Mouse (Mus musculus): ENCODE data around the gene Pld5. TPM values are rescaled to one million over a fixed set of nuclear protein-coding genes. Genes with fewer than 3 reads are reported as not detected.

The Pld5 gene
- total RNA-seq (2021): 1 to 10 TPM; 1.7 to 1.8 TPM
- long read RNA-seq, experiment 1, partial matches to known transcripts: 0 of 5 reads
- long read RNA-seq, experiment 1, other reads (novel, unspliced or antisense): 1 of 5 reads
- long read RNA-seq, experiment 2, partial matches to known transcripts: 0 of 4 reads
- long read RNA-seq, experiment 2, other reads (novel, unspliced or antisense): 0 of 4 reads

DNA sequence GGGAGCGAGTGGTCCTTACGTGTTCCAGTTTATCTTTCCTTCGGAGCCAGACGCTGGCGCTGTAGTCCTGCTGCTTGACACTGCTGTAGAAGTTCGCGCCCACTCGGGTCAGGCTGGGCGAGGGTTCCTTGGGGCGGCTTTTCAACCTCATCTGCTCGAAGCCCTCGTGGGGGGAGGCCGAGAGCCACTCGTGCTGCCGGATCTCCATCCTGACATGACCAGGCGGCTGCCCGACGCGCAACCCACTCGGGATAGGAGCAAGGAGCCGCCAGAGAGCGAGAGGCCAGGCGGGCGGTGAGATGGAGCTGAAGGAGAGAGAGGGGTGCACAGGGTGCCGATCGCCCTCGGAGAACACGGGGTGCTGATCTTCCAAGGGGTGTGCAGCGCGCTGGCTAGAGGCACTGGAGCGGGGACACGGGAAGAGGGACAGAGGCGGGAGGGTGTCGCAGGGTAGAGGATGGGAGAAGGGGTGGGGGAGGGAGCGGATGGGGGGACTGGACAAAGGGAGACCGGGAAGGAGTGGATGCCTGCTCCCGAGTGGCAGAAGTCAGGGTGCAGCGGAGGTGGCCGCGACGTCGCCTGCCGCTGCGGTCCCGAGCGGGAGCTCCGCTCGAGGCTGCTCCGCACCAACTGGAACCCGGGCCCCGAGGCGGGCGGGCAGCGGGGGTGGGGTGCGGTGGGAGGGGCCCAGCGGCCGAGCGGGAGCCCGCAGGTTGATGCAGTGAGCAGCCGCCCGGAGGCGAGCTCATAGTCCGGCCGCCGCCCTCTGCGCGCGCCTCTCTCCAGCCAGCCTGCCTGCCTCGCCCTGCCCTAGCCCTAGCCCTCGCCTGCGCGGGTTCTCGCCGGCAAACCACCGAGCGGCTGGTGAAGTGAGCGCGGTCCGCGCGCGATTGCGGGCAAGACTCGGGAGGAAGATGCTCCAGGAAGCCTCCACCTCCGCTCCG, at the start of gene Pld5:
TSS of gene Pld5 (minus strand) at position 646 of the 944 bp plus-strand sequence.
- Histone ChIP-seq H3K27ac (no peak within 1 kb of the TSS), H3K4me3 (peak within 1 kb of the TSS; percentile 68)
- intact Hi-C loops (cut with DNase I): no loop called here
- peak; percentile 39 for DNase-seq
- TF ChIP-seq CTCF (IDR thresholded peaks at IDR 0.05): no peak

DNA sequence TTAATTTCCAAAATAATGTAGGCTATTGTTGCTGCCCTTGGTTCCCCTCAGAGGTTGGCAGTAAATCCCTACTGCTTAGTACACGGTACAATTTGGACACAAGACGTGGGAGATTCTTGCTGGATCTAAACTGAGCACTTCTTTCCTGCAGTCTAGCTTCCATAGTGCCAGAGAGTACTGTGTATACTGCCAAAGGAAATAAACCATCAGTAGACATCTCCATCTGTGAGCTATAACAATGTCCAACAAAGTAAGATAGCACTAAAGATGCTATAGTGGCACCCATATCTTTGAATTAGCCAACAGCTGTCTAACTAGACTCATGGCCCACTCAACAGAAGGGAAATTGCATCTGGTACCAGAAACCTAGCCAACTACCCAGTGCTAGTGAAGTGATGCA, 40.0 kb upstream of the Pld5 start:
- no peak for TF ChIP-seq CTCF (IDR thresholded peaks at IDR 0.05)
- intact Hi-C loops (cut with DNase I): no loop called here
- Histone ChIP-seq H3K4me3 (no peak overlapping the region), H3K27ac (no peak overlapping the region)
- no peak for DNase-seq

DNA sequence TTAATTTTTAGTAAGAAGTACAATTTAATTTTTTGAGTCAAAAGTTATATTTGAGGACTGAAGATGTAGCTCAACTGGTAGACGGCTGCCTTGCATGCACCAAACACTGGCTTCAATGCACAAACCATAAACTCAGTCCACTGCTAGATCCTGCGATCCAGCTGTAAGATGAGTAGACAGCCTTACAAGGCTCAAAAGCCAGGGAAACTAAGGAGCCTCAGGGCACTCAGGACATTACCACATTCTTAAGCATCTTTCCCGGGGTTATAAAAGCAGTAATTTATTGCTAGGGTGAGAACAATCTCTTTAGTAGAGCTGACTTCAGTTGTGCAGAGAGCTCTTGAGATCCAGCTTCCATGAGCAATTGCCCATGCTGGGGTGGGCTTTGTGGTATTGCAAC, 35.1 kb upstream of the Pld5 start:
- no peak for DNase-seq
- intact Hi-C loops (cut with DNase I): no loop called here
- Histone ChIP-seq H3K4me3 (no peak overlapping the region), H3K27ac (no peak overlapping the region)
- no peak for TF ChIP-seq CTCF (IDR thresholded peaks at IDR 0.05)

DNA sequence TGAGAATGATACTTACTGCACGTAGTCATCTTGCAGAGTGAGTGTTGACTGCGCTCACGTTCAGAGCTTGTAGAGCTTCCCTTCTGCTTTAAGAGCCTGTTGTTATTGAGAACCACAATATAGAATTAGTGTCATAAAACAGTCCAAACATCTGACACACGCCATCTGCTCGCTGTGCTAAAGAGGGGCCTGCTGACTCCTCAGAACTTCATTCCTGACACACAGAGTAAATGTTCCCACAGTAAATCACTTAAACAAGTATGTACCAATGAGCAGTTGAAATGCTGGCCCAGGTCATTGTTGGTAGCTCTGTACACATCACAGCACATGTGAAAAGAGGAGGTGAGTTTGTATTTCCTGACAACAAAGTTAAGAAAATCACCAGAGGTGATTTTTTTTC, 14.3 kb upstream of the Pld5 start:
- intact Hi-C loops (cut with DNase I): no loop called here
- TF ChIP-seq CTCF (IDR thresholded peaks at IDR 0.05): no peak
- H3K27ac ChIP-seq: no peak overlapping the region
- no peak for DNase-seq
- no peak overlapping the region for H3K4me3 ChIP-seq

DNA sequence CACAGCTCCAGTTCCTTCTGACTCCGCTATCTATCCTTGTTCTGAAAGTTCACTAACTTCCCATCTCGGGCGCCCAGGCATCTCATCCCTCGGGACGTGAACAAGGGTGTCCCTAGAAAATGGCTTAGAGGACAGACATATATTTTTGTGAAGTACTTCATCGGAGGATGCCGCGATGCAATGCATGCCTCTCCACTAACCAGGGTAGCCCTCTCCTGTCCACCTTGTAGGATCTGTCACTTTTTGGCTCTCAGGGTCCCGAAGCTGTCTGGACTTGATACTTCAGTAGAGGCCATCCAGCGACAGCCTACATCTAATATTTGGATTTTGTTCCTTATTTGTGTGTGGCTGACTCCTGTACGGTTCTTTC, 484 bp upstream of the Pld5 start:
- H3K27ac ChIP-seq: no peak overlapping the region
- TF ChIP-seq CTCF (IDR thresholded peaks at IDR 0.05): no peak
- intact Hi-C loops (cut with DNase I): no loop called here
- no peak for DNase-seq
- peak overlapping the region; percentile 68 for H3K4me3 ChIP-seq

DNA sequence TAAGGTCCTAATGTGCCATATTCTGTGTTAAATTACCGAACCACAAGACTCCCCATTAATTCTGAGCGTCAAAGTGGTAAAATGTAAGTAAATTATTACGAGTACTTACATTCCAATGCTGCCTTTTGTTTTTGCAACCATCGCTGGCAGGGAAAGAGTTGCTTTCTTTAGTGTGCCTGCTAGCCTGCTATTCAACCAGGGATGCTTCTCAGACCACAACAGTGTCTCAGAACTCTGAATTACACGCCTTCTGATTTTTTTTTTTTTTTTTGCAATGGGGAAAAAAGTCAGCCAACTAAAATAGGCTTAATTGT, 26.4 kb downstream of the Pld5 start:
- peak overlapping the region; percentile 62 for H3K4me3 ChIP-seq
- TF ChIP-seq CTCF (IDR thresholded peaks at IDR 0.05): no peak

DNA sequence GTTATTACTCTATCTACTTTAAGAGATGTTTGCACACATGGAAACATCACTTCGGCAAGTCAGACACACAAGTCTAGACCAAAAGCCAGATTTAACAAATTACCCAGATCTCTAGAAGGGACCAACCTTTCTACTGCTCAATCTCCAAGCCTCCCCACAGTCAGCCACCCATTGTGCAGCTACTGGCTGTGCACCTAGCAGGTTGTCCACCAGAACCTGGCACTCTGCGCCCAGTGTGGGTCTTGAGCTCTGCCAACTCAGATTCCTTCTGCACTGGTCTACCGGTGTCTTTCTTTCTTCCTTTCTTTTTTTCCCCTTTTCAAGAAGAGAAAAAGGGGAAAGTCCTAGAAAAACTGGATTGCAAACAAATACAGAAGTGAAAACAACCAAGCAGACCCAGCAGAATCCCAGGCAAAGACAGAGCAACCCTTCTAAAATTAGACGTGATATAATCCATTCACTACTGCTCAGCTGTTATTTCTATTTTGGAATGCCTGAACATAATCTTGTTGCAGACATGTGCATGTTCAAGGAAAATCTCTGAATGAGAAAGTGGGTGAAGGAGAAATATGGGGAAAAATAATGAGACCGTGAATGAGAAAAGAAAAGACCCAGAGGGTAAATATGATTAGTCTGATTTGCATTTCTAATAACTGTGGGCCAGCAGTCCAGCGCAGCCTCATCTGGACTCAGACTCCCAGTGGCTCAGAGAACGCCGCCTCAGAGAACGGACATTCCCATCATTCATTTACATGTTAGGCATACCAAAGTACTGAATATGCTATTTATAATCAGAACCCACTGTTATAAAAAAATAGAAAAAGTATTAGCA, 27.0 kb downstream of the Pld5 start:
- intact Hi-C loops (cut with DNase I): no loop called here
- peak overlapping the region; percentile 62 for H3K4me3 ChIP-seq
- peak; percentile 32 for DNase-seq
- no peak for TF ChIP-seq CTCF (IDR thresholded peaks at IDR 0.05)
- H3K27ac ChIP-seq: peak overlapping the region; percentile 86

More for the DNA sequence above, 26.4 kb downstream of the Pld5 start:
- no peak for DNase-seq
- intact Hi-C loops (cut with DNase I): no loop called here
- H3K27ac ChIP-seq: peak overlapping the region; percentile 86

DNA sequence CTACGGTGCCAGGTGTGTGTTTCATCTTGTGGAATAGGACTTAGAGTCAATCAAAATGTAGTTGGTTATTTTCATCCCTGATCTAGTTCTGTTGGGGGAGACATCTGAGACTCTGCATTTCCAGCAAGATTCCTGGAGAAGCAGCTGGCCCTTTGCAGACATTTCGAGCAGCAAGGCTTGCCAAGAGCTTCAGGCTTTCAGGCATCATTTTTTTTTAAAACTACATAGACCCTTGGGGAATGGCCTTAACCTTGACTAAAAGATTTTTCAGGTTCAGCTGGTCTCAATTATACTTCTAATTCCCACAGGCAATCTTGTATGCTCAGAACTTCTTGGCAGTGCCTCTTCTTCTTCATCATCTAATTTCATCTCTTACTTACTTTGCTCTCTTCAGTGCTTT, 35.9 kb downstream of the Pld5 start:
- TF ChIP-seq CTCF (IDR thresholded peaks at IDR 0.05): no peak
- DNase-seq: no peak
- intact Hi-C loops (cut with DNase I): no loop called here
- H3K27ac ChIP-seq: no peak overlapping the region
- H3K4me3 ChIP-seq: no peak overlapping the region

DNA sequence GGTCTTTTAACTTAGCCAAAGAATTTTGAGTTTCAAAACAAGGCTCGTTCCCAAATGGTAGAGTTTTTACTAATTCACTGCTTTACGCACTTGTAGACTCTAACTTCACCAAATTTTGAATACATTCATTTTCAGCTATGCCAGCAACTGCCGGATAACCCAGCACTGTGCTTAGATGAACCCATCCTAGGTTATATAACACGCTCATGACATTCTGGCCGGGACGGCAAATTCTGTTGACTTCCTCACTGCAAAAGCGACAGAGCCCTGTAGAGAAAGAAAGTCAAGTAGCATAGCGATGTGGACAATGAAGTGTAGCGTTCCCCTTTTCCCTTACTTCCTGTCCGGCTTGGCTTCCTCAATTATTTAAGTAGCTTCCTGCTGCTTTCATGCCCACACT, 51.3 kb downstream of the Pld5 start:
- TF ChIP-seq CTCF (IDR thresholded peaks at IDR 0.05): no peak
- Histone ChIP-seq H3K27ac (peak overlapping the region; percentile 60), H3K4me3 (peak overlapping the region; percentile 63)
- intact Hi-C loops (cut with DNase I): loop anchor here (1.0 to 10.0 kb wide), 4 partner anchors 201 to 639 kb away; no protein-coding TSS in a partner anchor
- DNase-seq: peak; percentile 24

DNA sequence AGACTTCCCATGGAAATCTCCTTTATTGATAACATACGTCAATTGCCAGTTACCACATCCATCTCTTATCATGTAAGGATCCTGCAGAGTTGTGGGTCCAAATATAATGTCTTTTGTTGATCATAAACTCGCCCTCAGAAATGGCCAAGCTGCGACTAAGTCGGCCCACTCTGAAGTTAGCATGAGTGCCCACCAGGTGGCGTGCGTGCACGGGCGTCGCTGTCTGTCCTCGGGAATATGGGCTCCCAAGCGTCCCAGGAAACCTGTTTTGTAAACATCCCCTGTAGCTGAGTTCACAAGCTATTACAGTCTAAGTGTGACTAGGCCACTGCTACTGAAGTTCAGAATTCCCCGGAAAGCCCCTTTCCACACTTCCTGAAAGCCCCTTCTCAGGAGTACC, 51.9 kb downstream of the Pld5 start:
- peak overlapping the region; percentile 63 for H3K4me3 ChIP-seq
- intact Hi-C loops (cut with DNase I): loop anchor here (1.0 to 10.0 kb wide), 4 partner anchors 202 to 639 kb away; no protein-coding TSS in a partner anchor
- peak; percentile 91 for TF ChIP-seq CTCF (IDR thresholded peaks at IDR 0.05)
- peak; percentile 83 for DNase-seq
- peak overlapping the region; percentile 60 for H3K27ac ChIP-seq

DNA sequence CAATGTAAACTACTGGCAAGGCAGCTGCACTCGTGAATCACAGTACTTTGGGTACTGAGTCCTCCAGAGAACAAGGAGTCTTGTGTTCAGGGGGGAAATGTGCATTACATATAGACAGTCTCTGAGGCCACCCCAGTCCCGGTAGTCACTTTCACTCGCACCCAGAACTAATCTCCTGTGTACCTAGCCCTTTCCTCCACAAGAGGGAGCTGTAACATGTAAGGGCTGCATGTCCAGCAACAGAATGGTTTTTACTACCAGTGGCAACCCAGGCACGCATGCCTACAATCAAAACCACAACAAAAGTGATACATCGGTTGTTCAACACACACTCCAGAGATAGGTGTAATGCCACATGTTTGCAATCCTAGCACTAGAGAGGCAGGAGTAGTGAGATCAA, 56.9 kb downstream of the Pld5 start:
- intact Hi-C loops (cut with DNase I): no loop called here
- peak; percentile 17; the same call in 1 of the 2 replicates for TF ChIP-seq CTCF (IDR thresholded peaks at IDR 0.05)
- Histone ChIP-seq H3K27ac (no peak overlapping the region), H3K4me3 (no peak overlapping the region)
- no peak for DNase-seq

DNA sequence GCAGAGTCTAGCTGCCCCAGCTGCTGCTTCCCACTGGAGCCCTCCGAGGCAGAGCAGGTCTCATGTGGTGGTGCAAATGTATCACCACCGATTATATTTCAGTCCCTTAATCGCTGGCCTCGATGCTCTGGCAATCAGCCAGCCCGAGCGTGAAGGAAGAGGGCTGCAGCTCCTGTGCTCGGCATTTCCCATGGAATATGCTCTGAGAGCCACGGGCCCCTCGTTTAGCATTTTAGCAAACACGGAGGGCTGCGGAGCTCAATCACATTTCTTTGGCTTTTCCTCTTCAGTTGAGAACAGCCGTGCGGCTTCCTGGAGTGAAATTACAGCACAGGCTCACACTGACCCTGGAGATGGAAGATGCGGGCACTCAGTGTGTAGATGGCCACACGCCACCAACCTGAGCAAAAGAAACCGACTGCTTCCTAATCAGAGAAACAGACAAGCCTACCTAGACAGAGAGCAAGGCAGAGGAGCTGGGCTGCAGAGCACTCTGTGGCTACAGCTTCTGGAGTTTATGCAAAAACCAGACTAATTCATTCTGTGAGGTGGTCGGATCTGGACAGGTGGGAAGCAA, 61.4 kb downstream of the Pld5 start:
- Histone ChIP-seq H3K27ac (peak overlapping the region; percentile 48; the same call in 1 of the 2 replicates), H3K4me3 (peak overlapping the region; percentile 50)
- intact Hi-C loops (cut with DNase I): no loop called here
- DNase-seq: peak; percentile 48
- no peak for TF ChIP-seq CTCF (IDR thresholded peaks at IDR 0.05)

All from gastrocnemius, adult 2 months (tissue).